In genomic region chr3:150999652-151000051, GRCm38 (mm10) we compare ENCODE assay signal across 22 mouse cellular contexts.
DNase-seq lines count a peak whose midpoint lies in the region; ATAC-seq and TF ChIP-seq lines count a peak whose summit lies in the region.
"Had no signal": no experiment of that assay in that cellular context is flagged by ENCODE, and none has a peak within 500 bp of the region (broad histone marks: within the 10 kb centered on the region; RNA-seq: fewer than 3 reads in every experiment).

No protein-coding gene starts in this region.

- no peaks in the 10 kb centered on the region for H3K27me3 ChIP-seq in forebrain, embryonic 12.5 days
- H3K27me3 ChIP-seq in forebrain, postnatal 0 days (ENCODE audit: insufficient read depth, low read length), result no peaks in the 10 kb centered on the region
- no peaks in the 10 kb centered on the region for H3K27me3 ChIP-seq in forebrain, embryonic 16.5 days (replicated peaks; ENCODE audit: control insufficient read depth, insufficient read depth, low read length)
- no peaks in the 10 kb centered on the region for H3K27me3 ChIP-seq in forebrain, embryonic 15.5 days
- H3K27me3 ChIP-seq: embryonic facial prominence, embryonic 12.5 days; embryonic facial prominence, embryonic 15.5 days; heart, embryonic 13.5 days; hindbrain, embryonic 15.5 days; intestine, embryonic 15.5 days had no signal

- H3K27ac ChIP-seq in forebrain, embryonic 12.5 days, result no peak overlapping the region
- H3K27ac ChIP-seq in forebrain, postnatal 0 days (ENCODE audit: low read depth, low read length), result no peak overlapping the region
- no peak overlapping the region for H3K27ac ChIP-seq in forebrain, embryonic 16.5 days (ENCODE audit: low read length)
- H3K27ac ChIP-seq in forebrain, embryonic 15.5 days (replicated peaks), result no peak overlapping the region
- H3K27ac ChIP-seq: embryonic facial prominence, embryonic 12.5 days; embryonic facial prominence, embryonic 15.5 days; heart, adult 2 months; heart, embryonic 10.5 days; heart, embryonic 13.5 days; hindbrain, embryonic 15.5 days; intestine, embryonic 15.5 days had no signal

- H3K9me3 ChIP-seq in forebrain, embryonic 12.5 days, result no peaks in the 10 kb centered on the region
- no peaks in the 10 kb centered on the region for H3K9me3 ChIP-seq in forebrain, postnatal 0 days (ENCODE audit: low read length)
- H3K9me3 ChIP-seq in forebrain, embryonic 16.5 days (ENCODE audit: control insufficient read depth, low read length), result no peaks in the 10 kb centered on the region
- no peaks in the 10 kb centered on the region for H3K9me3 ChIP-seq in forebrain, embryonic 15.5 days
- H3K9me3 ChIP-seq: embryonic facial prominence, embryonic 12.5 days; embryonic facial prominence, embryonic 15.5 days; heart, embryonic 10.5 days; heart, embryonic 13.5 days; hindbrain, embryonic 15.5 days; intestine, embryonic 15.5 days had no signal

- TF ChIP-seq CTCF in forebrain, postnatal 0 days (IDR thresholded peaks at IDR 0.05; ENCODE audit: low read depth), result no peak
- no peak for TF ChIP-seq CTCF in brain, embryonic 14.5 days (IDR thresholded peaks at IDR 0.05; ENCODE audit: borderline replicate concordance, extremely low read depth, insufficient read depth, insufficient read length)

- no peak overlapping the region for H3K9ac ChIP-seq in forebrain, embryonic 12.5 days
- H3K9ac ChIP-seq in forebrain, postnatal 0 days, result no peak overlapping the region
- H3K9ac ChIP-seq in forebrain, embryonic 16.5 days (replicated peaks; ENCODE audit: low read depth, low read length), result no peak overlapping the region
- no peak overlapping the region for H3K9ac ChIP-seq in forebrain, embryonic 15.5 days (replicated peaks)
- H3K9ac ChIP-seq: embryonic facial prominence, embryonic 12.5 days; embryonic facial prominence, embryonic 15.5 days; heart, embryonic 13.5 days; hindbrain, embryonic 15.5 days; intestine, embryonic 15.5 days had no signal

- no peak overlapping the region for H3K4me2 ChIP-seq in forebrain, embryonic 12.5 days
- no peak overlapping the region for H3K4me2 ChIP-seq in forebrain, postnatal 0 days (ENCODE audit: low read depth)
- H3K4me2 ChIP-seq in forebrain, embryonic 16.5 days (ENCODE audit: low read length), result no peak overlapping the region
- H3K4me2 ChIP-seq in forebrain, embryonic 15.5 days (replicated peaks), result no peak overlapping the region
- H3K4me2 ChIP-seq: embryonic facial prominence, embryonic 12.5 days; embryonic facial prominence, embryonic 15.5 days; heart, embryonic 13.5 days; hindbrain, embryonic 15.5 days; intestine, embryonic 15.5 days had no signal

- WGBS in forebrain, embryonic 12.5 days, result 68% methylated on average over 2 of the region's 2 CpGs
- WGBS in forebrain, postnatal 0 days, result 52% methylated on average over 2 of the region's 2 CpGs
- 47% methylated on average over 2 of the region's 2 CpGs for WGBS in forebrain, embryonic 16.5 days
- WGBS in forebrain, embryonic 15.5 days, result 51% methylated on average over 2 of the region's 2 CpGs

- no peak overlapping the region for H3K4me3 ChIP-seq in forebrain, embryonic 12.5 days (replicated peaks)
- H3K4me3 ChIP-seq in forebrain, postnatal 0 days (ENCODE audit: low read depth, low read length), result no peak overlapping the region
- H3K4me3 ChIP-seq in forebrain, embryonic 16.5 days (replicated peaks; ENCODE audit: low read length), result no peak overlapping the region
- no peak overlapping the region for H3K4me3 ChIP-seq in forebrain, embryonic 15.5 days
- H3K4me3 ChIP-seq: embryonic facial prominence, embryonic 12.5 days; embryonic facial prominence, embryonic 15.5 days; heart, adult 2 months; heart, embryonic 10.5 days; heart, embryonic 13.5 days; hindbrain, embryonic 15.5 days; intestine, embryonic 15.5 days had no signal

- no peaks in the 10 kb centered on the region for H3K4me1 ChIP-seq in forebrain, embryonic 12.5 days
- H3K4me1 ChIP-seq in forebrain, postnatal 0 days (ENCODE audit: insufficient read depth), result no peaks in the 10 kb centered on the region
- H3K4me1 ChIP-seq in forebrain, embryonic 16.5 days (replicated peaks; ENCODE audit: control insufficient read depth, insufficient read depth, low read length), result 0 out of 2 replicates have a peak, but pooled peaks cover 2% of the 10 kb centered on the region
- H3K4me1 ChIP-seq in forebrain, embryonic 15.5 days, result 0 out of 2 replicates have a peak, but pooled peaks cover 2% of the 10 kb centered on the region
- H3K4me1 ChIP-seq: embryonic facial prominence, embryonic 12.5 days; embryonic facial prominence, embryonic 15.5 days; hindbrain, embryonic 15.5 days; intestine, embryonic 15.5 days had no signal

- 0 out of 2 replicates have a peak, but pooled peaks have one; percentile 51 for ATAC-seq in forebrain, embryonic 12.5 days (ENCODE audit: low FRiP score)
- no peak for ATAC-seq in forebrain, postnatal 0 days
- peak; percentile 50 for ATAC-seq in forebrain, embryonic 16.5 days
- no peak for ATAC-seq in forebrain, embryonic 15.5 days (replicated peaks)
- ATAC-seq: activated CD4-positive, CD25-positive, alpha-beta regulatory T cell, adult 4 months; intestine, embryonic 15.5 days had no signal

- intact Hi-C loops in heart, postnatal 10 days (cut with DNase I), result loop anchor here (2.0 kb wide), 1 partner anchor 613 kb away; no protein-coding TSS in a partner anchor

- no peak for TF ChIP-seq POLR2A in brain, embryonic 14.5 days (IDR thresholded peaks at IDR 0.05; ENCODE audit: borderline replicate concordance, extremely low read depth, insufficient read depth, insufficient read length, poor library complexity, severe bottlenecking)

- no peaks in the 10 kb centered on the region for H3K36me3 ChIP-seq in forebrain, embryonic 12.5 days (replicated peaks)
- H3K36me3 ChIP-seq in forebrain, postnatal 0 days (ENCODE audit: insufficient read depth), result no peaks in the 10 kb centered on the region
- no peaks in the 10 kb centered on the region for H3K36me3 ChIP-seq in forebrain, embryonic 16.5 days (ENCODE audit: control insufficient read depth, insufficient read depth)
- no peaks in the 10 kb centered on the region for H3K36me3 ChIP-seq in forebrain, embryonic 15.5 days
- H3K36me3 ChIP-seq: embryonic facial prominence, embryonic 12.5 days; embryonic facial prominence, embryonic 15.5 days; heart, embryonic 10.5 days; heart, embryonic 13.5 days; hindbrain, embryonic 15.5 days; intestine, embryonic 15.5 days had no signal

- DNase-seq in forebrain, postnatal 0 days, result no peak
- DNase-seq in brain, embryonic 14.5 days (ENCODE audit: low read depth), result peak; percentile 14
- no peak for DNase-seq in heart, postnatal 10 days
- DNase-seq: adrenal gland, adult 8-10 months; cerebellum, adult 2 months; cerebellum, adult 9-11 months; cerebellum, postnatal 25 days; gastrocnemius, postnatal 10 days; gastrocnemius, postnatal 36 days; heart, adult 2 months; kidney, adult 11 months; kidney, adult 8-10 months had no signal

Comparison
In these comparisons a context has a peak if more than half of its experiments do, and no peak if none do; other contexts are left out.
1. ATAC-seq: peak in forebrain, embryonic 12.5 days (single experiment) and forebrain, embryonic 16.5 days (single experiment); none in forebrain, postnatal 0 days (single experiment) and forebrain, embryonic 15.5 days (single experiment).